Mouse (Mus musculus): Measurements from ENCODE around the gene Gm5862.
A peak's percentile ranks its signal among the peaks of the same experiment; 100 is the strongest.
"Not testable (repeated sequence)": the region's sequence is repeated elsewhere in the genome, so short reads cannot be mapped to it uniquely, and the experiment has no call there.

The Gm5862 gene

GRCm38 (mm10) chr5:26022816-26023215 is at the start of gene Gm5862:
TSS of gene Gm5862 (minus strand) at chr5:26022916.
- not testable (repeated sequence) for DNase-seq

- no peak for DNase-seq
Measured at GRCm38 (mm10) chr5:26070716-26071115, 48.0 kb upstream of the Gm5862 start.

- not testable (repeated sequence) for DNase-seq
Measured at GRCm38 (mm10) chr5:26058481-26058880, 35.8 kb upstream of the Gm5862 start, which contains the start of gene Gm7347. TSS of gene Gm7347 (minus strand) at chr5:26058581.

GRCm38 (mm10) chr5:26039458-26039857 is 16.7 kb upstream of the Gm5862 start, which contains the start of gene Speer4a:
TSS of gene Speer4a (minus strand) at chr5:26039558.
- DNase-seq: not testable (repeated sequence)

GRCm38 (mm10) chr5:26007697-26008096 is 15.0 kb downstream of the Gm5862 start:
- DNase-seq: not testable (repeated sequence)

- peak; percentile 5 for DNase-seq
Measured at GRCm38 (mm10) chr5:26006937-26007695, 15.6 kb downstream of the Gm5862 start.

- not testable (repeated sequence) for DNase-seq
Measured at GRCm38 (mm10) chr5:26004698-26005097, 18.0 kb downstream of the Gm5862 start, which contains the start of gene Gm1979. TSS of gene Gm1979 (minus strand) at chr5:26004798.

- DNase-seq: not testable (repeated sequence)
Measured at GRCm38 (mm10) chr5:25988550-25988949, 34.2 kb downstream of the Gm5862 start, which contains the start of gene Gm21698. TSS of gene Gm21698 (minus strand) at chr5:25988650.

- DNase-seq: not testable (repeated sequence)
Measured at GRCm38 (mm10) chr5:25972563-25972962, 50.2 kb downstream of the Gm5862 start, which contains the start of gene Gm21680. TSS of gene Gm21680 (minus strand) at chr5:25972663.

All from kidney, postnatal 10 days (tissue).